Mouse (Mus musculus): ENCODE measurements at regions not wholly inside any gene's neighbourhood (a gene's known extent, or its start where the extent isn't known, plus 50 kb on each side); places are given as distances from the start of the nearest gene placed in this dataset.
"Not testable (repeated sequence)": the region's sequence is repeated elsewhere in the genome, so short reads cannot be mapped to it uniquely, and the experiment has no call there.

DNA sequence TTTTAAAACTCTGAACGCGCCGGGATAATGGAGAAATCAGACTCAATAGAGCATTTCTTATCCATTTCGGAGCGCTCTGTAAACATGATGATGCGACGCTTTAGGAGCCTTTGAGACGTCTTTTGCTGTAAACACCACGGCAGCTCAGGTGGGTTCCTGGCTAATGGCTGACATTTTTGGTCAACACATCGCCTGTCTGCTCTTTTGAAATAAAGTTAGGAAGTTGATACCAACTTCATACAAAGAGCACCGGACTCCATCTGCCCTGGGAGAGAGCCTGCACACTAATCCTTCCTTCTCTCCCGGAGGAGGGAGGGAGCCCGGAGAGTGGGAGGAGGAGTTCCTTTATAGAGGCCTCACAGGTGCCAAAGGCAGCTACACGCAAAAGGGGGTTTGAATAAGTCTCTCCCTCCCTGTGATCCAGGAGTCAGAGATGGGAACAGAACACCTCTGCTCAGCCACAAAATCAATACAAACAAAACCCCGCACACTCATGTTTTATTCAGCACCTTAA, 63.8 kb upstream of the Srsf6 start:
- DNase-seq (ENCODE audit: low read depth): no peak

GRCm38 (mm10) chr2:162866613-162867314, 64.6 kb upstream of the Srsf6 start:
- no peak for DNase-seq (ENCODE audit: low read depth)

GRCm38 (mm10) chr2:162864571-162864970, 66.8 kb upstream of the Srsf6 start:
- DNase-seq (ENCODE audit: low read depth): no peak

- no peak for DNase-seq (ENCODE audit: low read depth)
These were observed 76.7 kb upstream of the Srsf6 start for GRCm38 (mm10) chr2:162854606-162855005.

GRCm38 (mm10) chr2:162853576-162853975, 77.8 kb upstream of the Srsf6 start:
- no peak for DNase-seq (ENCODE audit: low read depth)

DNA sequence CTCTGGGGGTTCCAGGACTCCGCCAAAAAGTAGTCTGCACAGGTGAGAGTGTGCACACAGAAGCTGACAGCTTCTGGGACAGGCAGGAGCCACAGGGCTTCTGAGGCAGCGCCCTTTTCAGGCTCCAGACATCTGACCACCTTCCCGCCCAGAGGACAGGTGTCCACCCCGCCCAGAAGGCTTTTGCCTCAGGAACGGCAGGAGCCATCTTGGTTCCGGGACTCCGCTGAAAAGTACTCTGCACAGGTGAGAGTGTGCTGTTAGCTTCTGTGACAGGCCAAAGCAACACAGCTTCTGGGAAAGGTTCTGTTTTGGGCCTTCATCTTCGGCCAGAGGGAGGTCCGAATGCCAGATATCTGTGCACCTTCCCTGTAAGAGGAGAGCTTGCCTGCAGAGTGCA, 89.6 kb upstream of the Srsf6 start:
- not testable (repeated sequence) for DNase-seq (ENCODE audit: low read depth)

DNA sequence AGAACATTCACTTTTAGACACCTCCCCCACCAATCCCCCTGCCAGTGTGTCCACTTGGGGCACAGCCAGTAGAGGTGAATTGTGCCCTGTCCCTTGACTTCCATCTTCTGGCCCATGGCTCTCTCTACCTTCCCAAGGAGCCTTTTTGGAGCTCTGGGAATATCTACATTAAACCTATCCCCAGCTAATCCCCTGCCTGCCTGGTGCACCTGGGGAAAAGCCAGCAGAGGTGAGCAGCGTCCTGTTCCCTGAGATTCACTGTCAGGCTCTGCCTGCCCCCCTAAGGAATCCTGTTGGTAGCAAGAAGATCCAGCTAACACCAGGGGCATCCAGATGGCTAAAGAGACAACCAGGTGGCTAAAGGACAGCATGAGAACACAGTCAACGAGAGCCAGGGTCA, 93.6 kb upstream of the Srsf6 start:
- DNase-seq (ENCODE audit: low read depth): no peak

DNA sequence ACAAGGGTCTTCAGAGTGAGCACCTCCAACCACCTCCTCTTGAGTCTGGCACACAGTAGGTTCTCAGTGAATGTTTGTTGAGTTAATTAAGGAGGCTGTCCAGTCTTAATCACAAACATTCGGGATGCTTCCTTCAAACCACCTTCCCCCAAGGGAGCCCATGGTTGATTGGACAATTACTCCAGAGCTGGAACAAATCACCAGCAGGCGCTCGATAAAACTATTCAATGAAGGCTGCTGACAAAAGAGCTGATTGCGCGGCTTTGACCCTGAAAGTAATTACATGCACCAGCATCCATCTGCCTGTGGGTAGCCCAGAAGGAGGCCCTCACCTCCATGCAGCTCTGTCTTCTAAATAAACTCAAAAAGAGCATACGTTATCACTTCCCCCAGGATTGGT, 97.6 kb upstream of the Srsf6 start:
- DNase-seq (ENCODE audit: low read depth): no peak

DNA sequence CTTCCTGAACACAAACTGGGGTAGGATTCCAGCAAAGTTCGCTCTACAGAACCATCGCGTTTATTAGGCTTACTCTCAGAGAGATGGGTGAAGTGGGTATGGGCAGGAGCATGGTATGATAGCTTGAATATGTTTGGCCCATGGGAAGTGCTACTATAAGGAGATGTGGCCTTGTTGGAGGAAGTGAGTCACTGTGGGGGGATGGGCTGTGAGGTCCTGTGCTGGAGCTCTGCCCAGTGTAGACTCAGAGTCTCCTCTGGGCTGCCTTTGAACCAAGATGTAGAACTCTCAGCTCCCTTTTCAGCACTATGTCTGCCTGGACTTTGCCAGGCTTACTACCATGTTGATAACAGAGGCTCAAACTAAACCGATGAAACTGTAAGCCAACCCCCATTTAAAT, 112.5 kb upstream of the Srsf6 start:
- peak; percentile 13 for DNase-seq (ENCODE audit: low read depth)

DNA sequence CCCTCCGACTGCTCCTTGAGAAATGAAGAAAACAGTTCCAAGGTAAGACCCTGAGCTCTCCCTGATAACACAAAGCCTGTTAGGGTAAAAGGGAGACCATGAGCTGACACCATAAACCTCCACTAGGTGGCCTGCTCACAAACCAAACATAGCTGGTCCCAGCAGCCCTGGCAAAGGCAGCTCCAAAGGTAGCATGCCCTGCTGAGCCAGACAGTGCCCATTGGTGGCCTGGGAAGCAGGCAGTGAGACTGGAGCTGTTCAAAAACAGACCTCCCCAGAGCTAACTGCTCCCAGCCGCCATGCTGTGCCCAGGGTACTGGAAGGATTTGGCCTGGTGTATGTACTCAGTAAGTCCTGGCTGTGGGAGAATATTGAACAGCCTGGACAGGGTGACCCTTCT, 117.1 kb upstream of the Srsf6 start:
- peak; percentile 1 for DNase-seq (ENCODE audit: low read depth)

- no peak for DNase-seq (ENCODE audit: low read depth)
These were observed 123.6 kb upstream of the Srsf6 start for GRCm38 (mm10) chr2:162807747-162808146.

DNA sequence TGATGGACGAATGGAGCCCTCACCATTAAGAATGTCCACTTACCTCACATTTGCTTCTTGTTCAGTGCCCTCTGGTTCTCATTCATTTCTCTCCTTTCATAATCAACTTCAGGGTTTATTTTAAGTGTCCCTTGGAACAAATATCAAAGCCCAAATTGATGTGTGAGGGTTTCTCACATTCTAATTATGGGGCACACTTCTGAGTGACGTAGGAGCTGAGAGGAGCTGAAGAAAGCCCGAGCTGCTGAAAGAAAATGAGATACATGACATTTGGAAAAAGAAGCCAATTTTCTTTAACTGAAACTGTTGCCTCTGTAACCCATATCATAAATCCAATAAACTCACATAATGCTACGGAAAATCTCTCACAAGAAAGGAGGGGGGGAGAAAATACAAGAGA, 134.8 kb upstream of the Srsf6 start:
- no peak for DNase-seq (ENCODE audit: low read depth)

- DNase-seq (ENCODE audit: low read depth): no peak
These were observed 133.3 kb upstream of the Ptprt start for GRCm38 (mm10) chr2:162794285-162794684.

DNA sequence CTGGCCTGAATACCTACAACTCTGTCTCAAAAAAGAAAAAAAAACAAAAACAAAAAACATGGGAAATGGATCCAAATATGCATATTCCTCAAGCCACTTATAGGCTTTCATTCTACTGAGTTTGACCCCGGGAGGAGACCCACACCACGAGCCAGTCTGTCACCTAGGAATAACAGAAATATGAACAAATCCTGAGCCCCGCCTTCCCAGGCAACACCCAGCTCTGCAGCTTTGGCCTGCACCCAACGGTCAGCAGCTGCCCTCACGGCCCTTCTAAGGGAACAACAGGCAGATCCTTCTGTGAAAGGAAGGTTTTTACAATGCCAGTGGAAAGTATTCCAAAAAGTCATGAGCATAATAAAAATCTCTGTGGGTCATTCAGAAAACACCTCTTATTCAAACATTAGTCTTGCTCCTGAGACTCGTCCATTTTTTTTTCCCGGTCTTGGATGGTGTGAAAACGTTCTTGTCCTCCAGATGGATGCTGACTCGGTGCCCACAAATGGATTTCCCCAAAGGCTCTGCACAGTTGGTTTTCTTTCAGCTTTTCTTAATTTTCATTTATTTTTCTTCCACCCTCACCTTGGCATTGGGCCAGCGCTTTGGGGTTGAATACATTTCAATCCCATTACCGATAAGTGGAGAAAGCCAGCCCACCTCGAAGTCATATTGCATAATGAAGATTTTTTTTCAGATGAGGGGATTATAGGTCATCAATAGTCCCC, 130.6 kb upstream of the Ptprt start:
- no peak for DNase-seq (ENCODE audit: low read depth)

DNA sequence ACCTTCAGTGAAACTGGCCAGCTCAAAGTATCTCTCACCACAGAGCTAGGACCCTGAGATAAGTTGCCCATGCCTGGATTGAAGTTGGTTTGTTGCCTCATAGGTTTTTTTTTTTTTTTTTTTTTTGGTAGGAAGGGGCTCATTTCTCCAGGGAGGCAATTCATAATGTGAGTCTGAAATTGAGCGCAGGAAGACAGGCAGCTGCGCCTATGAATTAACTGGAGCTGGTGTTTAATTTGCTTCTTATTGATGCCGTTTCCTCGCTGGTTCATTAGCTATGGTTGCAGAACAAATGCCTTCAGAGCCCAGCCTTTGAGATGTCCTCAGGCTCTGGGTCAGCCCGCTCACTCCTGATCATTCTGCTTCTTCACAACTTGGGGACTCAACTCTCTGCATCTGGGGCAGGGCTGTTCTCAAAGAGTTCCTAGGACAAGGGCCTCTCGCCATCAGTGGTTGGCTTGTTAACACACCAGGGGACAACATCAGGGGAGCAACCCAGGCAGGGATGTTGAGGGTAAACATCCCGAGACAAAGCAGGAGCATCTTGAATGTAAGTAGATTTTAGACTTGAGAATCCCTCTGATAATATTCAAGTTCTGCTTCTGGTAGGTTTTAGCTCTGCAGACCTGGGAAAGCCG, 123.3 kb upstream of the Ptprt start:
- no peak for DNase-seq (ENCODE audit: low read depth)

- DNase-seq (ENCODE audit: low read depth): no peak
These were observed 120.7 kb upstream of the Ptprt start for GRCm38 (mm10) chr2:162781599-162781998.

GRCm38 (mm10) chr2:162776542-162776941, 115.6 kb upstream of the Ptprt start:
- DNase-seq (ENCODE audit: low read depth): no peak

DNA sequence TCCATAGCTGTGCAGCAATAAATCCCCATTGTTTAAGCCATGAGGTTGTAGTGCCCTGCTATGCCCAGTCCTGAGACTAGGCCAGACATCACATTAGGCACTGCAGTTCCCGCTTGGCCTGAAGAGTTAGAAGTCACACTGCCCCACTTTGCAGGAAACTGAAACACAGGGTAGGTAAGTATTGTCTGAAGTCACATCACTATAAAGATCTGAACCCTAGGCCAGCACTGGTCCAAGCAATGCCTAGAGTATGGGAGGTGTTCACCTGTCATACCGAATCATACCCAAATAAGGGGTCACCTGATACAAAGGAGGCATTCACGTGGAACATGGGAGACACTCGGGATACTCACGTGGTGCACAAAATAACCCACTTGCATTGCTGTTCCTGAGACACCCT, 111.6 kb upstream of the Ptprt start:
- no peak for DNase-seq (ENCODE audit: low read depth)

DNA sequence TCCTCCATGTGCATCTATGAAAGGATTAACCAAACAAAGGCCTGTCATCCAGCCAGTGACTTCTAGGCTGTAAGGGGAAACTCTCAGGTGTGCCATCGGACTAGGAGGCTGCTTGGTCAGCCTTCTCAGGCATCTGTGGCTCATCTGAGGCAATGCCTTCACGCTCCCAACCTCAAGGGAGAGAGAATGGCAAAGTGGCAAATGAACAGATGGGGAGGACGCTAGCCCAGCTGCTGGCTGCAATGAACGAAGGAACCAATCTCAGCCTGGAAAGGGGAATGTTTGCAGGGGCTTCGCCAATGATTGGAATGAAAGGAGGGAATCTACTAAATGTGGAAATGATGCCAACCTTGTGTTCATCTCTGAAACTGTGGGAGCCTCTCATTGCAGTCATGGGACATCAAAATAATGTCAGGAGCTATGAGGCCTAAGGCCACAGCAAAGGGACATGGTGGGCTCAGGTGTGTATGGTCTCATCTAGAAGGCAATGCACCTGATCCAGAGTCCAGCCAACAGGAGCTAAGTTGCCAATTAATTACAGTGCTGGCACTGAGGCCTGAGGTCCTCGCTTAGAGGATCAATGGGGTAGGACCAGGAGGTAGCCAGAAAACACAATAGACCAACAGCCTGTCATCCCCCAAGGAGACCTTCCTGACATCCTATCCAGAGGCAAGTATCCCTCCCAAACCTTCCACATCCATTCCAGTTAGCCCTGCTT, 108.9 kb upstream of the Ptprt start:
- no peak for DNase-seq (ENCODE audit: low read depth)

DNA sequence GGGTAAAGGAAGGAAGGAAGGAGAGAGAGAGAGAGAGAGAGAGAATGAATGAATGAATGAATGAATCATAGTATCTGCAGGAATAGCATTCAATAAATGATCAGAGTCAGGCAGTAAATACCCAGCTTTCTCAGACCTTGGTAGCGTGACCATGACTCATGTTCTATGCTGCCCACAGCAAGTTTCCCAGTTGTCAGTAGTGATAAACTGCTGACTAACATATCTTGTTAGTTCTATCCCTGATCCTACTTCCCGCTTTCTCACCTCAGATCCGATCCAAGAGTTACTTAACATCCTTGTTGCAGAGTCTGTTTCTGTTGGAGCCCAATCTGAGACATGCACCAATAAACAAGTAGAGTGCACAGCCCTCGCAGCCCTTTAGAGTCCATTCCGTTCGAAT, 103.1 kb upstream of the Ptprt start:
- no peak for DNase-seq (ENCODE audit: low read depth)

DNA sequence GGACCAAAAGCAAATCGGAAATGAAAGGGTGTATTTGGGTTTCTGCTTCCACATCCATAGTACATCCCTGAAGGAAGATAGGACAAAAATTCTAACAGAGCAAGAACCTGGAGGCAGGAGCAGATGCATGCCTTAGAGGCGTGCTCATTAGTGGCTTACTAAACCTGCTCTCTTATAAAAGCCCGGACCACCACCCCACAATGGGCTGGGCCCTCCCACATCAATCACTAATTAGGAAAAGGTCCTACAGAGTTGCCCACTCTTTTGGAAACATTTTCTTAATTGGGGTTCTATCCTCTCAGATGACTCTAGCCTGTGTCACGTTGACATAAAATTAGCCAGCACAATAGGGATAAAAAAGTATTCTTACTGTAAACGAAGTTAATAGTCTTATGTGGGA, 79.6 kb upstream of the Ptprt start:
- DNase-seq (ENCODE audit: low read depth): no peak

- DNase-seq (ENCODE audit: low read depth): no peak
These were observed 74.8 kb upstream of the Ptprt start for GRCm38 (mm10) chr2:162735761-162736160.

DNA sequence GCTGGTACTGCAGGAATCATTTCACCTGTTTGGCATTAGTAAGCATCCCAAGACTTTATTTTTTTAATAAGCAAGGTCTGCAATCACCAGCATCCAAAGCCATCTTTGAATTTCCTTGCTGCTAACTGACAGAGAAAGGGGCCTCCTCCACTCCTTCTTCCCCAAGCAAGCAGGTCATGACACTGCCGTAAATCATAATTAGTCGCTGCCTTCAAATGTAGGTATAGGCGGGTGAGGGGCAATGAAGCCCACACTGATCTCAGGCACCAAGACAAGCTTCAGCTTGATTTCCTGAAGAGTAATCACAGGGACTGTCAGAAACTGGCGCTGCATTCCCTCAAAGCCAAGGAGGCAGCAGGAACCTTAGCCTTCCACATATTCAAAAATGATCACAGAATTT, 73.3 kb upstream of the Ptprt start:
- no peak for DNase-seq (ENCODE audit: low read depth)

Data from c-Kit-positive CD71-negative TER-119-negative erythroid progenitor cells, embryonic 14.5 days (primary cell).